Mouse (Mus musculus) bone marrow macrophage, adult 2 months (primary cell): ENCODE data around the gene Ror2.

ENCODE experiments used
- CTCF ChIP-seq: IDR thresholded peaks from 2 replicates; pipeline ENCODE4 v1.5.1; 2012; ENCODE audit warnings: low read depth, mild to moderate bottlenecking, low read length, moderate library complexity
- POLR2A ChIP-seq: IDR thresholded peaks from 2 replicates; pipeline ENCODE4 v1.6.1; 2012; ENCODE audit warnings: mild to moderate bottlenecking, low read depth, low read length, borderline replicate concordance

GRCm38 (mm10) chr13:53271595-53271994 is 14.3 kb downstream of the Ror2 start:
- no peak for TF ChIP-seq POLR2A
- no peak for TF ChIP-seq CTCF
